Mouse (Mus musculus): ENCODE measurements at regions not wholly inside any gene's neighbourhood (a gene's known extent, or its start where the extent isn't known, plus 50 kb on each side); places are given as distances from the start of the nearest gene placed in this dataset.
"Not testable (repeated sequence)": the region's sequence is repeated elsewhere in the genome, so short reads cannot be mapped to it uniquely, and the experiment has no call there.

DNA sequence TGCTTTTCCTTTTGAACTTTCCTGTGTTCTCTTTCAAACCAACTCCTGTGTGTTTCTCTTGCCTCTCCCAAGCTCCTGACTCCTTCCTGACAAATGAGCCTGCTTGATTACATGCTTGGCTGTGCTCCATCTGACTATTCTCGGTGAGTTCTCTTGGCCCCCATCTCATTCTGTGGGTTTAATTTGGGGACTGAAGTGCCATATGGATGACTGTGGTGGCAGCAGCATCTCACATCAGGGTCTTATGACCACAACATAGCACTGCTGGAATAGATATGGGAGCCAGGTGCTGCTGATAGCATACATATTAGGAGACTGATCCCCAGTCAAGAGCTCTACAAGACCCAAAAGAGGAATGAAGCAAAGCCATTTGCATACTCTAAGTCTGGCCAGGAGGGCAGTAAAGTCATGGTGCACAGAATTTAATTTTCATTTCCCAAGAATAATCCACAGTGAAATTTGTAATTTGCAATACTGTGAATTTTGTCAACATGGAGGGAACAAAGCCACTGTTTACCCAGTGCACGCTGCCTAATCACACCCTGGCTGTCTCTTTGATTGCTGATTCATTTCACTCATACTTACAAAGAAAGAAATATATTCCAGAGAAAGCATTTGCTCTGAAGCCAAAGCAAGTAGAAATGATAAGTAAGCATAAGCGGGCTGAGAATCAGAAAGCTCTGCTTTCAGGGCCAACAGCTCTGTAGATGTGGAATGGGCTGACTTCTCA is 1478.4 kb upstream of the Gm7489 start:
- DNase-seq (ENCODE audit: low read depth, low spot score): no peak

DNA sequence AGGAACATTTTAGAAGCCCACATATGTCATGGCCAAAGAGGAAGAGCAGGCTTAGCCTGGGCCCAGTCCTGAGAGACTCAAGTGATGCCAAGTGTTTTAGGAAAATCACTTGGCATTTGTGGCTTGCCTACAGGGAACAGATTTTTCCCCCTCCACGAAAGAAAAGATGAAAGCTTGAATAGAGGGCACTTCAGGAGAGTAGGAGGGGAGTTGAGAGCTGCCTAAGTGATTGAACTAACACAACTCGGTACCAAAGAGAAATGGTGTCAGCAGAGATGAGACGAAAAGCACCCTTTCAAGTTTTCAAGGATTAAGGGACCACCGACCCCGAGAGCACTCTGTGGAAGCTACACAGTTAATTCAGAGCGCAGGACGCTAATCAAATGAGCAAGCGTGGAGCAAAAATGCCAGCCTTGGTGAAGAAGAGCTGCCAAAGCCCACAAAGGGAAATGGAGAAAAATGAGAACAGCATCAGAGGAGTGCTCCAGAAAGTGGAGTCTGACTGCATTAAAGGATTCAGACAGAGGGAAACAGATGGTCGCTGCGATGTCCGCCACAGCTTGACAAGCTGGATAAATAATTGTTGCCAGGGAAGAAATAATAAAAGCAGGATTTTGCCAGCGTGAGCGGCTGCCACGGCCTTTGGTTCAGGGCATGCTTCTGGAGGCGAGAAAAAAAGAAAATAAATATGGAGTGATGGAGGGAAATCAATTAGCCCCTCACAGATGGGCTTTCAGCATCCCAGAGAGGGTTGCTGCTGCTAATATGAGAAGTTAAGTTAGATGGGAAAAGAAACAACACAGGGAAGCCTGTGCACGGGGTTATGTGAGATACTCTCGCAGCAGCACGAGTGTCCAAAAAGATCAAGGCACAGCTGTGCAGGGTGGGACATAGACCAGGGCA is 1471.6 kb upstream of the Gm7489 start:
- DNase-seq (ENCODE audit: low read depth, low spot score): no peak

DNA sequence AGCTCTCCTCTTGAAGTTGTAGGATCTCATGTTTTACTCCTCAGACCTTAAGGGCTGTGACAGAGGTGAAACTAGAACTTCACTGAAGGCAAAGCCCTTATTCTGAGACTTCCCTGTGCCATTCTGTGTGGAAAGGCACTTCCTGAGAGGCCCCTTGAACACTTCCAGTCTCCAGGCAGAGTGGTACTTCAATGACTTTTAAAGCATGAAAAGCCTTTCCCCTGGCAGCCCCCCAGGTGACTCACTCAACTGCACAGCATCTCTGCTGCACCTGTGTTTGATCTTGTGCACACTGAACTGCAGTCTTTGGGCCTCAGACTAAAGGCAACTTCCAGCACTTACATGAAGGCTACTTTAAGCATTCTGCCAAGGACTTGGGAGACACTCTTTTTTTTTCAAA is 1458.7 kb upstream of the Gm7489 start:
- DNase-seq (ENCODE audit: low read depth, low spot score): no peak

DNA sequence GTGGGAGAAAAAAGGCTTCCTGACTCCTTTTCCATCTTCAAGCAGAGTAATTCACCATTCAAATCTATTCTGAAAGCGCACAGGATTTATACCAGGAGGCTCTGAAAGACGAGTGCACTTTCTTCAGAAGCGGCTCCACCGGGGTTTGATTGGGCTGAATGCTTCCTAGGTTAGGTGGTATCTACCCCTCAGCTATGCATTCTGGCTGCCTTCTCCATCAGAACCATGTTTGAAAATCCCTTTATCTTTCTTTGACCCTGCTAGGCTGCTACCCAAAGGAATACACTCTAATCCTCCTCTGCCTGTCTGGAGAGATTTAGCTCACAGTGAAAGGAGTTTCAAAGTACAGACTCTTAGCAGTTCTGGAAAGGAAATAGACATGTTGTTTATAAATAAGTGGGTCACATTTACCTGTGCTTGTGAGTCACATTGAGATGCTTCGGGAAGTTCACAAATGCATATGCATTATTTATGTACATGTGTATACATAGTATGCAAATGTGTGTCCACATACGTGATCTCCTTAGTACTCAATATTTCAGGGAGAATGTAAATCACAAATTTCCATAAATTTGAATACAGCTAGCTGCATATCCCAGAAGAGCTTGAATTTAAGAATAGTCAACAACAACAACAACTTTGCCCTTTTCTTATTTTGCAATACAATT is 1454.1 kb upstream of the Gm7489 start:
- DNase-seq (ENCODE audit: low read depth, low spot score): no peak

DNA sequence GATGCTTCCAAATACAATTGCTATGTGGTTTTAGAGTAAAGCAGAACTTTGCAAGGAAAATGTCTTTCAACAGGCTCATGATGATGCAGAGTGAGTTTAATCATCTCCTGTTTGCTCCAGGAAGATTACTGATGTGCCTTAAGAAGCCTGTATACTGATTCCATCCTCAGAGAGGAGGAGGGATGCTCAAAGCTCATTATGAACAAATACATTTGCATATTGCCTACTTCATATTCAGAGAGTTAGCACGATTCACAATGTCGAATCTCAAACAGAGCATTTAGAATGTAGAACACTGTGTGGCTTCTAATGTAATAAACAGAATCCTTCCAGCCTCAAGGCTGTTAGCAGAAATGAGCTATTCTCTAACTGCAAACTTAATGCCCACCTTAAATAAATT is 1451.1 kb upstream of the Gm7489 start:
- no peak for DNase-seq (ENCODE audit: low read depth, low spot score)

DNA sequence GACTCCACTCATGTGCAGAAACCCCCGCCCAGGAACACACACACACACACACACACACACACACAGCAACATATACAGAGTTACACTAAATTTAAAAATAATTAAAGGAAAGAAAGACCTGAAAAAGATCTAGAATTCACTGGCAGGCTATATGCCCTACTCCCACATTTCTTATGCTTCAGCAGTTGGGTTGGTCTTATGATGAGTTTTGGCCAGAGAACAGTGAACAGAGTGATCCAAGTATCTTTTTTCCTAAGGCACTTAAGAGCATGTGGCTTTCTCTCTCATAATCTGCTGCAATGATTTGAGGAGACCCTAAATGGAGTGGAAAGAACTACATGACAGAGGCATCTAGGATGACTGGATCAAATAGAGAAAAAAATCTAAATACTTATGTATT is 1446.3 kb upstream of the Gm7489 start:
- DNase-seq (ENCODE audit: low read depth, low spot score): no peak

DNA sequence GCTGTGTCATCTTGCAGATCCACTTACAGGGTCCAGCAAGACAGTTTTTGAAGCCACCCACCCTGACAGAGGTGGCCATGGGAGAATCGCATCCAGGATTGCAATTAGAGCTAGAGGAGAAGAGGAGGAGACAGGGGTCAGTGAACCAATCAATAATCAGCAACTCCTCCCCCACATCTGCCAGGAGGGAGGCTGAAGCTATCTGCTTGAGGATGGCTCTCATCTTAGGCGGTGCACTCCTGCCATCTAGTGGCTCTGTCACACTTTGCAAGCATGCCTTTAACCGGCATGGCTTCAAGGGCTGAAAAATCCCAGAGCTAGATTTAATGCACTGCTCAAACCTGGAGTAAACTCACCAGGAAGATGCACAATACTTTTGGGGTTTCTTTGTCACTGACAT is 1425.9 kb upstream of the Gm7489 start:
- peak; percentile 65 for DNase-seq (ENCODE audit: low read depth, low spot score)

DNA sequence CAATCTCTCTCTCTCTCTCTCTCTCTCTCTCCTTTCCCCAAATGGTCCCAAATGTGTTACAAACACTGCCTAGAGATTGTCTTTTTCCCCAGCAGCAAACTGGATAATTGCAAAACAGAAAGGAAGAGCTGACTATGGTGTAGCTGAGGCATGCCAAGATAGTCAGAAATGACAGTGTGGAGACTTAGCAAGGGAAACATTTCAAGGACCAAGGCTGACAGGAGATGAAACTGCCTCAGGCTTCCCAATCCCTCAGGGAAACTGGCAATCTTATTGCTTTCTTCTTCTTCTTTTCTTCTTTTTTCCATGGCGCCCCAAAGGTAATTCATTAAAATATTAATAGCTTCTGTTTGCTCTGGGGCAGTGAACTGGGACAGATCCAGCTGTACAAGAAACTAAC is 1425.4 kb upstream of the Gm7489 start:
- no peak for DNase-seq (ENCODE audit: low read depth, low spot score)

DNA sequence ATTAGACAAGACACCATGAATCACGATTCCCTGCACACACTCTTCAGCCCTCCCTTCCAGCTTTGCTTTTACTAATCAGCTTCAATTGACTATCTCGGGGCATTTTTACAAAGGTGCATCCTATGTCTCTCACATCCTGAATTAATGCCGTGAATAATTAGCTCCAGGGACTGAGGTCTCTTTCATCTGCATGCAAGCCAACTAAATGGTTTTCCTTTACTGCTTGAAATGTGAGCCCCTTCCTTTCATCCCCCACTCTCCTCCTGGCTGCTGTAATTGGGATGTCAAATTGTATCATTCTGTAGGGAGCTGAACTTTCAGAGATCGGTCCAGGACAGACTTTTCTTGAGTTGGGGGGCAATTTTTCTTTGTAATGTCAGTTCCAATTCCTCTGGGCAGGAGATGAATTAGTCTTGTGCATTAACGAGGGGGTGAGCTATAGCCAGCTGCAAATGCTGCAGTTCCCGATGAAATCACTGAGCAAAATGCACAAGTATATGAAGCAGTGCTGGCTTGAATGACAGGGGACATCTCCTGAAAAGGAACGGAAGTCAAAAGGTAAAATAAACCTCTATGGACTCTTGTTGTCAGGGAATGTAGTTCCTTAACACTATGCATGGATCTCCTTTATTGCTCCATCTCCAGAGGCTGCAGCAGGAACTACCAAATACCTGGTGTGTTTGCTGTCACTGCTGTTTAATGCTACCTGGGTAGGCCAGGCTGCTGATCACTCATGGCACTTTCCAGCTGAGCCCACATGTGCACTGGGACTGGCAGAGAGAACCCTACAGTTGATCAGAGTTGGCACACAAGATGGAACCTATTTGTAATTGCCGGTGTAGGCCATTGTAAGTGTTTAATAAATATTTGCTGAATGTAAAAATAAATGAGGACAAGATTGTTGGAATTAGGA is 1420.2 kb upstream of the Gm7489 start:
- DNase-seq (ENCODE audit: low read depth, low spot score): no peak

DNA sequence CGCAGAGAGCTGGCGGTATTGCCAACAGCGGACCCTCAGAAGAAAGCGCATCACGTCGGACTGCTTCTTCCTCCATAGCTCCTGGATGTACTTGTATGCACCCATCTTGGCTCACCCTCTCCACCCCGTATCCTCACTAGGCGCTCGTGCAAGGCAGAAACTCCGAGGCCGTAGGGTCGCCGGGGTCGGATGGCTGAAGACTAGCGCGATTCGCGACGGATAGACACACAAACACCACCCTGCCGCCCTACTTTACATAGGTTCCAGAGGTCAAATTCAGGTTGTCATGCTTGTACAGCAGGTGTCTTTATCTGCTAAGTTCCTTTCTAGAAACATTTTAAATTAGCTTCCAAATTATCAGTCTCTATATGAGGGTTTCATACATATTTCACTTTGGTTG is 1406.6 kb upstream of the Gm7489 start:
- DNase-seq (ENCODE audit: low read depth, low spot score): not testable (repeated sequence)

DNA sequence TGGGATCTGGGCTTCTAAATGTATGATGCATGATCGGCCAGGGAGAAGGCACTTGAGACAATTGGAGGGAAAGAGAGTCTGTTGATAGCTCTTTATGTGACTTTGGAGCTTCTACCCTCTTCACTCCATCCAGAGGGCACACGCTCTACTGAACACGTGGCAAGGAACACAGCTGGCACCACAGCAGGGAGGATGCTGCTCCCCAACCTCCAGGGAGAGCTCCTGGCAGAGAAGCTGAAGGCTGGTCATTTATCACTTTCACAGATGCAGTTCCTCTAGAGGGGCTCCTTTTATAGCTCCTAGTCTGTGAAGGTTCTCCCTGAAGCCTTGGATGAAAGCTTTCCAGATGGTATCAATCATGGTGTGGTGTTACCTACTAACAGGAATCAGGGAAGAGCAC is 1403.9 kb upstream of the Gm7489 start:
- no peak for DNase-seq (ENCODE audit: low read depth, low spot score)

DNA sequence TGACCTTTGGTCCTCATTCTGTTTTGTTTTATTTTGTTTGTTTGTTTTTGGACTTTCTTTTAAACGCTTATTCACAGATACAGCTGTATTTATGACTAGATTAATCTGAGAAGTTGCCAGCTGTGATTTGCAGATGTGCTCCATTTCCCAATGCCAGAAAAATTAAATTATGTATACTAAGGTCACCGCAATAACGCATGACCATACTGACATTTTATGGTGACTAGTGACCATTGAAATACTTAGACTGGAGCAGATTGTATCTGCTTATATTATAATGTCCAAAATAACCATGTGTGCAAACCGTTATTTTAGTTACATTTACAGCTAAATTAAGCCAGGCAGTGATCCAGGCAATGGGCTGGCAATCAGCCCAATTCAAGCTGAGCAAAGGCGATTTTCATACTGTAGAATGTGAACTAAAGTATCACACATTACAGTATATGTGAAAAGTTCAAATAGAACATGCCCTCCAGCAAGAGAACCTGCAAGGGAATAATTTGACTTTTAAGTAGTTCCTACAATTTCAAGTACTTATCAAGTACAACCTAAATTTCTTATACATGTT is 1401.0 kb upstream of the Gm7489 start:
- DNase-seq (ENCODE audit: low read depth, low spot score): no peak

DNA sequence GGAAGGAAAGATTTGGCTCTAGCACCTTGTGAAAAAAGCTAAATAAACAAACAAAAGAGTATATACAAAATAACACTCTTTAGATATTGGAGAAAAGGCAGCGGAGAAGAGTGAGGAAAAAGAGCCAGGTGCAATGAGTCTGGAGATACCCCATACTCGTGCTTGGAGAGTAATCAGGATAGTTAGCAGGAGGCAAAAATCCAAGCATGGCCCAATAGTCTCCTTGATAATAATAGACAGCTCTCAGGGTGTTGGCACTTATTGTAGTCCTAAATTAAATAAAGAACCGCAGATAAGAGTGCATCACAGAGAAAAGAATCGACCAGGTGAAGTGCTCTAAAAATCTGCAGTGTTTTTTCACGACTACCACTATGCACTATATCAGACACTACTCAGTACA is 1400.4 kb upstream of the Gm7489 start:
- no peak for DNase-seq (ENCODE audit: low read depth, low spot score)

DNA sequence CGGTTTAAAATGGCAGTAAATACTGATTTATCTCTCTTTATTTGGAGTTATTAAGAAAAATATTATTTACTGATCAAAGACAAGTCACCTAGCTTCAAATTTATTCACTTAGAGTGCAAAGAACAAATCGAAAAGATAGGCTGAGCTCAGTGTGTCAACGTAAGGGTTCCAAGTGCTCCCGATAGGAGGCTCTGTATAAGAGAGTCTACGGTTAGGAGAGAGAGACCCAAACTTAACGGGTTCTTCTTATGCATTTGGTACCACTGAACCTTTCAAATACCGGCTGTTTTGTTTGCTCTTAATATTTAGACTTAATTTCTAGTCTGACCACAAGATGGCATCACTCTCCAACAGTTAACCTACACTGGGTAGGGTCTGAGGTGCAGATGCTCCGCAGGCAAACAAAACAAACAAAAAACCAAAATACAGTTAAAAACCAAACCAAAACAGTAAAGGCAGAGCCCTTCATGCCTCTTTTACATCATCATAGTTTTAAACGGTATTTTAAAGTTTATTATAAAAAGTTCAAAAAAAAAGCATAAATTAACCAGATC is 1379.4 kb upstream of the Gm7489 start:
- DNase-seq (ENCODE audit: low read depth, low spot score): peak; percentile 61

DNA sequence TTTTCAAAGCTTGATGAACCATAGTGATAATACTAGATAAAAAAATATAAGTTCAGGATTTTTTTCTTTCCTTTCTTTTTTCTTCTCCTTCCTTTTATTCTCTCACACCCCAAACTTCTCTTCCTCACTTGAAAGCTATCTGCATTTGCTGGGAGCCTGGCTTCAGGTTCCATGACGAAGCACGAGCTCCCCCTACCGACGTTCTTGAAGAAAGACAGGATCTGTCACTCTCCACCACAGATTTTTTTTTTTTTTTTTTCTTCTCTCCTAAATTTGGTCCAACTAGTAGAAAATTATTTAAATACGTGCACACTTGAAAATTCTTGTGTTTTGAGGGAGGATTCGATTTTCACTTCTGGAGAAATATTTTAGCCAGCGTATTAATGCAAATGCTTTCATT is 1377.8 kb upstream of the Gm7489 start:
- DNase-seq (ENCODE audit: low read depth, low spot score): peak; percentile 52

DNA sequence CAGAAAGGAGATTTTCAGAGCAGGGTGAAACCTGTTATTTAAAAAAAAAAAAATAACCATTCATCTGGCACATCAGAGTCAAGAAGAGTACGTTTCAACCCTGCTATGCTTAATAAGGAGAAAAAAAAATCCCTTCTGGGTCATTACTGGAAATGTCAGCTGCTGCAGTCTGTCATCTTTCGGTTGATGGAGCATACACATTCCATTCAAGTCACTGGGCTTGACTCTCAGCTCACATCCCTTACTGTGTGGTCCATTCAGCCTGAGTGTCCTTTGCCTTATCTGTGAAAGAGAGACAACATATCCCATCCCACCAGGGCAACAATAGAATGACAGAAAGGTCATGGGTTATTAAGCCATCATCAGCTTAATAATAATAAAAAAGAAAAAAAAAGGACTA is 1376.1 kb upstream of the Gm7489 start:
- no peak for DNase-seq (ENCODE audit: low read depth, low spot score)

DNA sequence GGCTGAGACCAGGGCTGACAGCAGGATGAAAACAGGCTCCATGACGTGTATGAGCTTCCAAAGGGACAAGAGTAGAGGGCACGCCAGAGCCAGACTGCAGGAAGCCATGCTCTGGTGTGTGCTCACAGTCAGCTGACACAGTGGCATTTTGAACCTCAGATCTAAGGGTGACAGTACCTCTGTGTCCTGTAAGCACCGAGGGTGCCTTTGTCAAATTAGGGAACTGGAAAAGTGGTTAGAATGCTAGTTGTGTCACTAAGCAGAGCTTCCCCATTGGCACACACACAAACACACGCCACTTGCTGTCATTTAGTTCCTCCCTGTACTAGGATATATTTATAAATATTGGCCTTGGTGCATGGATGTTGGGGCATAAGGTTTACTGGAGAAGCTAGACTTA is 1374.6 kb upstream of the Gm7489 start:
- DNase-seq (ENCODE audit: low read depth, low spot score): no peak

DNA sequence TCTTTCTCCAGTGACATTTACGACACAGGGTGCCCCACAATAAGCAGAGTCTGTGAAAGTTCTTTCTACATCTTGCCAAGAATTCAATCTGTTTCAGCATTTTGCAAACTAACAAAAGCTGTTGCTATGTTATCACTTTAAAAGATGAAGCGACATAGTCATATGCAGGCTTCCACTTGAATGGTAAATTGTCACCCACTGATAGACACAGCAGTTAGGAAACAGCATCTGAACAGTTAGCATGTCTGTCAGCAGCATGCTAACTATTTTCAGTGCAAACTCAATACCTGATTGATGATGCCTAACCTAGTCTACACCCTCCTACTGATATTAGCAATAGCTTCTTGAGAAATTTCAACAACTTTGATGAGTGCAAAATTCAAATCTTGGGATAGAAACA is 1348.1 kb upstream of the Gm7489 start:
- DNase-seq (ENCODE audit: low read depth, low spot score): no peak

DNA sequence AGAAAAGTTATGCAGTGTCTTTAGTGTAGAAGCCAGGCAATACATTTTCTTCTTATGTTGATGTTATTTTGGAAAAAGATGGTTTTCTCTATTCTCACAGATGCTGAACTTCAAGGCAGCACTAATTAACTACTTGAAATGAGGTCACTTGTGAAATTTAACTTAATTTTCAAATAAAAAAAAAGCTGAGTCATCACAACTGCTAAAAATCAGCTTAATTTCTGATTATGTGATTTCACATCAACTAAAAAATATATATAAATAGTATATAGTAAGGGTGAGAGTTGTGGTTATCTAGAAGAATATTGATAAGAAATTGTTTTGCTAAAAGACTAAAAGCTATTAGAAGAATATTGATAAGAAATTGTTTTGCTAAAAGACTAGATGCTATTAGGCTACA is 1326.0 kb upstream of the Gm7489 start:
- no peak for DNase-seq (ENCODE audit: low read depth, low spot score)

DNA sequence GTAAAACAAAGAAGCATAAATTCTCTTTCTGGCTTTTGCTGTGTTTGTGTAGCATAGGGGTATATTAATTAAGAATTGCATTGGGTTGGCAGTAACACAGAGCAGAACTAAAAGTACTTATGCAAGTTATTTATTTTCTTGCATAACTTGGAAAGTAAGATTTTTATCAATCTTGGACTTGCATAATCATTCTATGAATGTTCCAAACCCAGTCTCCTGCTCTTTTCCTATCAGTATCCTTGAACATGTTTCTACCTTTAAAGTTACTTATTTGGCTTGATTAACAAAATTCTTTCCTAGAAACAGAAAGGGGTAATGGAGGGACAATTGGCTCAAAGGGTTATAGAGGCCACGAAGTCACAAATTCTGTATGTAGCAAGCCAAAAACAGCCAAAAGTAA is 1320.6 kb upstream of the Gm7489 start:
- no peak for DNase-seq (ENCODE audit: low read depth, low spot score)

DNA sequence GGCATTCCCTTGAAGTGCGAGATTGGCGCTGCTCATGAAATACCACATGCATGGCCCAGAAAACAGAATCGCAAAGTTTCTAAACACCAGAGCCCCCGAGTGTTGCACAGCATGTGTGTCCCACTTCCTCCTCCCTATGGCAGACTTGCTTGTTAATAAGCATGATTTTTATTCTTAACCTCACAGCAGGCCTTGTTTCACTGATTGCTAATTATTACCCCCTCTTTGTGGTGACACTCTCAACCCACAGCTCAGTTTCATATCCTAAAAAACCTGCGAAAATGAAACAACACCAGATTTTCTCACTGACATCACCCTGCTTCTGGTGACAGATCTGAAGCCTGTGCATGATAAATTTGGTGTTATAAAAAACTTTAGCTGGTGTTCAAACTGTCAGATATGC is 1319.3 kb upstream of the Gm7489 start:
- peak; percentile 77 for DNase-seq (ENCODE audit: low read depth, low spot score)

All from A20 (cell line).